Mouse (Mus musculus) ovary, adult 10 weeks (tissue): ENCODE results near the gene Guk1. TPM values are rescaled to one million over a fixed set of nuclear protein-coding genes. Genes with fewer than 3 reads are reported as not detected.

ENCODE experiments used
- polyA plus RNA-seq: library from polyadenylated mRNA; stranded (reverse); fragments of 350-450 nt; fragmentation: Illumina TruSeq; extraction: RNeasy Lipid Tissue Mini Kit (QIAGEN cat#74804); gene quantifications from one replicate; pipeline ENCODE4 v1.2.3, GENCODE M21; 2014

The Guk1 gene
- 2.0 TPM for polyA plus RNA-seq

GRCm38 (mm10) chr11:59192059-59192386 is at the start of gene Guk1:
Gene Guk1, minus strand, starts transcription at chr11:59192212.

GRCm38 (mm10) chr11:59228122-59228953 is 36.3 kb upstream of the Guk1 start, which contains the start of gene Arf1:
Gene Arf1, minus strand, starts transcription at chr11:59228270.

GRCm38 (mm10) chr11:59208153-59208831 is 16.3 kb upstream of the Guk1 start, which contains the start of gene 2310033P09Rik:
Gene 2310033P09Rik, plus strand, starts transcription at chr11:59208321.

GRCm38 (mm10) chr11:59202081-59202995 is 10.3 kb upstream of the Guk1 start, which contains the start of gene Mrpl55:
Gene Mrpl55, plus strand, starts transcription at chr11:59202486.

GRCm38 (mm10) chr11:59182864-59183331 is 9.1 kb downstream of the Guk1 start, which contains the start of gene Gjc2:
Gene Gjc2, minus strand, starts transcription at chr11:59183213.

GRCm38 (mm10) chr11:59163255-59164236 is 28.5 kb downstream of the Guk1 start, which contains the start of gene Iba57:
Gene Iba57, minus strand, starts transcription at chr11:59163739.

GRCm38 (mm10) chr11:59135904-59136452 is 56.0 kb downstream of the Guk1 start, which contains the start of gene Obscn:
Gene Obscn, minus strand, starts transcription at chr11:59136402.

Other genes with a start within 250 kb of the Guk1 start
- gene Hist3h2ba, start 243.3 kb downstream of the Guk1 start, polyA plus RNA-seq = not detected
- gene Hist3h2a, start 237.5 kb downstream of the Guk1 start, polyA plus RNA-seq = 9.8 TPM
- gene Trim17, start 237.5 kb downstream of the Guk1 start, polyA plus RNA-seq = 0.14 TPM
- 0.57 TPM for gene Trim11, start 214.1 kb downstream of the Guk1 start, polyA plus RNA-seq
- not detected for gene Obscn, start 55.8 kb downstream of the Guk1 start, polyA plus RNA-seq
- gene Iba57, start 28.5 kb downstream of the Guk1 start, polyA plus RNA-seq = 1.6 TPM
- not detected for gene Gjc2, start 9.0 kb downstream of the Guk1 start, polyA plus RNA-seq
- 12.1 TPM for gene Mrpl55, start 10.3 kb upstream of the Guk1 start, polyA plus RNA-seq
- gene 2310033P09Rik, start 16.1 kb upstream of the Guk1 start, polyA plus RNA-seq = 1.9 TPM
- gene Arf1, start 36.1 kb upstream of the Guk1 start, polyA plus RNA-seq = 221 TPM
- not detected for gene Wnt3a, start 98.5 kb upstream of the Guk1 start, polyA plus RNA-seq
- gene Wnt9a, start 114.7 kb upstream of the Guk1 start, polyA plus RNA-seq = 0.94 TPM
- not detected for gene Prss38, start 183.4 kb upstream of the Guk1 start, polyA plus RNA-seq